Mouse (Mus musculus) cerebellum, adult 8-10 months (tissue): Measurements from ENCODE around the gene Gm5105.

ENCODE experiments used
- DNase-seq: peaks from one replicate; pipeline ENCODE4 v3.0.0; 2022

Gene Gm5105

DNA sequence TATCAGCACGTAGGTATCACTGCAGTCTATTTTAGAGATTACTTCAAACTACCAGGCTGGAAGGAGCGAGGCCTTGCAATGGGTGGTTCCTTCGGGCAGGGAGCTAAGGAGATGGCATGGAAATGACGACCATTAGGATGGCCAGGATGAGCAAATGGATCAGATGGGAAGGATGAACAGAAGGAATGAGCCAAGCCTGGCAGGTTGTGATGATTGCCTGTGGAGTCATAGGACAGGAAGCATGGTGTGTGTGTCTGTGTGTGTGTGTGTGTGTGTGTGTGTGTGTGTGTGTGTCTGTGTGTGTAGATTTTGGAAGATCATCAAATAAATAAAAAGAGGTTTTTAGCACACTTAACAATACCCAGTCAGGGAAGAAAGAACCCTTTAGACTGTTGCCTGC lies 44.5 kb downstream of the Gm5105 start:
- DNase-seq, result no peak

DNA sequence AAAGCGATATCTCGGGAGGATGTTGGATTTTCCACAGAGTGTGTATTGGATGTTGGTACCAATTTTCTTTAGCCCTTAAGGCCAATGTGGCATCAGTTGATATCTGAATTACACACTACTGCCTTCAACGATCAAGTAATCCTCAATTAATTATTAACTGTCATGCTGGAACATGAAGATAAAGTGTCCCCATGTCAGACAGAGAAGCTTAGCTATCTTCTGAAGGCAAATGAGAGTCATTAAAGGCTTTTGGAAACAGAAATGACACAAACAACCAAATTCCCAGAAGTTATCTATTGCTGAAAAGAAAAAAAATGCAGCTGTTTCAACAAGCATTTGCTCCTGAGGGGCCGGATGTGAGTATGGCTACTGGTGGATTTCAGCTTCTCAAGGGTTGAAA lies 45.2 kb downstream of the Gm5105 start:
- DNase-seq, result no peak

DNA sequence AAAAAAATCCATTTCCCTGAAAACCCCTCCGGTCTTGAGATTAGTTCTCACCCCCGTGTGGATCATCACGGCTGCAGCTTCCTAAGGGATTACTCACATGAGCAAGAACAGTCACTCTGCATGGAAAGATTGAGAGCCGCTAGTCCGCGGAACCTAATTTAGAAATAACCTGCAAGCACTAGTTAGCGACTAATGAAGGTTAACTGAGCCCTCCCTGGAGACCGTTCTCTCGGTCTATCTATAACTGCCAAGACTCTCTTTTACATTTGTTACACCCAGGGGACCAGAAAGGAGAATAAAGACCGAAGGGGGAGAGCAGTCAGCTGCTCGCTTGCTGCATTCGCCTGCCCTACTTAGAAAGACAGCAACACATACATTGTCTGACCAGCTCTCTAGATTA lies 50.4 kb downstream of the Gm5105 start:
- no peak for DNase-seq

DNA sequence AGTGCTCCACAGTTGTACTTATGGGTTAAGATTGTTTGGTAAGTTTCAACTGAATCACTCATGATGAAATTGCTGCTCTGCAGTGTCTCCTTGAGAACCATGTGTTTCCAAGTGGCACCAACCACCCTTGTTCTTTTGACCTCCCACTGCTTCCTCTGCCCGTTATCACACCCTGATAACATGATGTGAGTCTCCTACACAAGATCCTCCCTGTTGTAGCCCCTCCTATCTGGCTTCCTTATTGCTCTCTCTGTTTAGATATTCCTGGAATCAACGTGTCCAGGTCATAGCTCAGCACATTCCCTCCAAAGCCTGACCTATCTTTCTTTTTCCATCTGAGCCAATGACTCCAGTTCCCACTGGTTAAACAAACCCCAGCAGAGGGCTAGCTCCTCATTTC lies 52.5 kb downstream of the Gm5105 start:
- no peak for DNase-seq

DNA sequence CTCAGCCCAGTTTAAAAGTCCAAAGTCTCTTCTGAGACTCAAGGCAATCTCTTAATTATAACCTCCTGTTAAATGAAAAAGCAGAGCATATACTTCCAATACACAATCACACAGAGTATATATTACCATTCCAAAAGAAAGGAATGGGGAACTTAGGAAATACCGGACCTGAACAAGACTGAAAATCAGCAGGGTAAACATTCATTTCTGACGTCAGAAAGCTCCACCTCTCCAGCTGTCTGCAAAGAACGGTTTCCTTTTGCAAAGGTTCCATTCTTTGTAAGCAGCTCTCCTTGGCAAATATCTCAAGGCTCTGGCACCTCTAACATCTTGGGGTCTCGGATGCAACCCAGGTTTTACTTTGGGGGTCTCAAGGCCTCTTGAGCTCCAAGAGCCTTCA lies 54.8 kb downstream of the Gm5105 start:
- no peak for DNase-seq

DNA sequence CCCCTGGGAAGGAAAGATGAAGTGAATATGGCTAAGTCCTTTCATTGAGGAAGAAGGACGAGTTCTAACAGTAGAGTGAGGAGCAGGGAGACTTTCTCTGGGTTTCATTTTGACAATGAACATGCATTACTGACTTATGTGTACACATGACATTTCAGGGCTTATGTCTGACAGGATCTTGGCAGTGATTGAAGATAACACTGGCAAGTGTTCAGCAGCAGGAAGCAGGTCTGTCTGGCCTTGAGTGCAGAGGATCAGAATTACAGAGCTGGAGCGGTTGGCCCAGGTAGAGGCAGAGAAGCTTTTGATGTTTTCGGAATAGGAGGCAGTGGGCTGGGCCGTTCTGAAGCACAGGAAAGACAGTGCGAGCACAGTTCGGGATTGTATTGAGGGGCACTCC lies 59.0 kb downstream of the Gm5105 start:
- DNase-seq, result no peak

DNA sequence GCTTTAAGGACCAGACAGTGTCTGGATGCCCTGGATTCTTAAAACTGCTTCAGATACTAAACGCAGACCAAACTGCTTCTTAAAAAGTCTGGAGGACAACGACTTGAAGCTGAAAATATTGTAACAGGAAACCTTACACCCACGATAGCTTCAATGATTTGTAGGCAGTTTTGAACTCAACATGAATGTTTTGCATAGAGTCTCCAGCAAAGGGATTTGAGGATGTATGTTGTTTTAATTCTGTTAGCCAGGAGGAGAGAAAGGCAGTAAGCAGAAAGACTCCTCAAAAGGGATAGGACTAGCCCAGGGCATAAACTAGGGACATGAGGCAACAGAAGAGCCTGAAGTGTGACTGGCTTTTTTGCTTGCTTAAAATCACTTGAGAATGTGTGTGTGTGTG lies 60.3 kb downstream of the Gm5105 start:
- DNase-seq, result no peak

DNA sequence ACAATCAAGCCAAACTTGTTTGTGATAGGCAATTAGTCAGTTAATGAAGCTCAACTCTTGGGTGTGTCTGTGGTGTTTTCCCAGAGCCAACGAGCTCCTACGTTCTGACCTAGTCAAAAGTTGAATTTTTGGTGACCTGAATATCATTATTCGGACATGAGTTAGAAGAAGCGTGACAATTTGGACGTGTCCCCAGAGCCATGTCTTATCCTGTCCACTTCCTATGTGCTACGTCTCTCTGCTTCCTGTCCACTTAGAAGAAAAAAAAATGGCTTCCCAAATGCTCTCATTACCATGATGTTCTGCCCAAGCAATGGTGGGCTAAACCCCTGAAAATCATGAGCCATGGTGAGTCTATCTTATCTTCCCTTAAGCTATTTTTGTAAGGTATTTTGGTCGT lies 63.9 kb downstream of the Gm5105 start:
- no peak for DNase-seq

DNA sequence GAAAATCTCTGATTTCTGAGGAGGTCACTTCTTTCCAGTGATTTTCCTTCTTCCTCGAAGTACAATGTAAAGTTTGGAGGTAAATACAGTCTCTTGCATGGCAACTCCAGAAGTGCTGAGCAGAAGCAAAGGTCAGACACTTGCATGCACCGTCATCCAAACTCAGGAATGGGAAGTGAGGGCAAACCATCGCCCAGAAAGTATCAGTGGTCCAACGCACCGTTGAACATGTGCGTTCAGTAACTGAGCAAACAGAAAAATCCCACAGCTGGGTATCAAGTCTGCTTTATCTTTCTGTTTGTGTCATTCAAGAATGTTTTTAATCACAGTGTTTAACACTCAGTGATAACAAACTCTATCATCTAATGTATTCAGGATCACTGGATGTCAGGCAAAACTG lies 64.6 kb downstream of the Gm5105 start:
- no peak for DNase-seq

DNA sequence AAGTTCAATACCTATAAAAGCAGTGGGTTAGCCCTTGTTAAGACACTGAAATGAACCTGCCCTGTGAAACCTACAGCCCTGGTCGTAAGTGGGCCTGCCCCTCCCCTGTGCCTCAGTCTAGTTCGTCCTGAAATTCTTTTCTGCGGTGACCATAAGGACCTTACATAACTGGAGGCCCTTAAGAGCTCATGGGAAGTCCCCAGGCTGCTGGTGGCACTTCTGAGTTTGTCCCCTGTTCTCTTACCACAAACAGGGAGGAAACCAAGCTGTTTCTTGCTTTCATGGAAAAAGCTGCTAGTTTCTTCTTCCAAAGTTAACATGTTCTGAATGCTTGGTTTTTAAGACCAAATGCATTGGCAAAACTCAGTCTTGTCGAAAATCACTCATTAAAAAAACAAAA lies 65.3 kb downstream of the Gm5105 start:
- DNase-seq, result no peak

DNA sequence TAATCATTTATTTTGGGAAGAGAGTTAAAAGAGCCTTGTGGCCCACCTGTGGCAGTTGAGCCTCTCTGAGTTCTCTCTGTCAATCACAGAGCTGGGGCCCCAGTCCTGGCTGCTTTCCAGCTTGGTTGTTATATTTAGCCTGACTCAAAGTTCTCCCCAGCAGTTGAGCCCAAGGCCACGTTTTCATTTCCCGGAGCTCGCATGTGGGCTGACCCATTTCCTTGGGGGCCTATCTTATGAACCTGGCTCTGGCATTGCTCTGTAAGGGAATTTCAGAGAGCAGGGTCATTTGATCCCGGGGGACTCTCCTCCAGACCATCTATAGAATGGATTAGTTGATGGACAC lies 66.5 kb downstream of the Gm5105 start:
- DNase-seq, result no peak

DNA sequence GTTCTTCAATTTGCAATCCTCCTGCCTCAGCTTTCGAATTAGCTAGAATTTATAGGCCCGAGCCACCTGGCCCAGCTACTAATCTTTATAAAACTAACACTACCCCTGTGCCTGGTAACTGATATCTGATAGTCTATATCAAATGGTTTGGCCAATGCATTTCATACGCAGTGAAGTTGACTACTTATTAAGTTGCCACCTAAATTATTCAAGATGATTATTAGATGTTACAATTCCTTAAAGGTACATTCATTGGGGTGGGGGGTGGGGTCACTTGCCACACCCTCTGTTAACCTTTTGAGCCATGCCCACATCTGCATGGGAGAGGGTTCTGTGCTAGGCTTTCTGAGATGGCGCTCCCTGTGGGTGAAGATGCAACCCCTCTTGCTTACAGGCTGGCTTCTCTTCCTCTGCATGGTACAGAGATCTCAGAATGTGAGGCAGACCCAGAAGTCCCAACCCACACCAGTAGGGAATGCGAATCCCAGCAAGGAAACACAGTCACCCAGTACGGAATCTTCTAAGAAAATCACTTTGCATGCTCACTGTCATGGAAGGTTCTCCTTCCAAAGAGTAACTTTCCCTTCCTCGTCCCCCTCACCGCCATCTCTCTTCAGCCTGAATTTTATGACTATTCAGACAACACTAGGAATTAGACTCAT lies 67.0 kb downstream of the Gm5105 start:
- DNase-seq, result no peak

DNA sequence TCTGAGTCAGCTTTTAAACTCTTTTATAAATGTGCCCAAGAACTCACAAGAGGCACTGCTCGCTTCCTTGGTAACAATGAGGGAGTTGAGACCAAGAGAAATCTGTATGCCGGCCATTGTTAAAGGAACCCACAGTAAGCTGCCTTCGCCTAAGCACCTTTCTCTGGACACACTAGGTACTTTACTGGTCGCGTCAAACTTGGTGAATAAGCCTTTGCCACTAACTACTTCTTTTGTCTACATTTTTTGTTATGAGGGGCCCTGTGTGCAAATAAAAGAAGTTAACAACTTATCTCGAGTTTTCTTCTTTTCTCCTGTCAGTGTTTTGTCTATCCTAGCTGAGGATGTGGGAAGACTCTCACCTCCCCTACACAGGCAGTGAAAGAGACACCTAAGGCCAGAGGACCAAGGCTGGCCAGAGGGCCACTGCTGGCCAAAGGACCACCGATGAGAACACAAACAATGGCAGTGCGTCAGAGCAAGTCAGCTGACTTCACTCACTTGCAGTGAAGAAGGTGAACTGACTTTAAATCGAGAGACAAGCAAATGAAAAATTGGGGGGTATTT lies 67.9 kb downstream of the Gm5105 start:
- no peak for DNase-seq
